Mouse (Mus musculus) liver, embryonic 14.5 days (tissue): ENCODE data around the gene Fbxl18. TPM values are rescaled to one million over a fixed set of nuclear protein-coding genes. Genes with fewer than 3 reads are reported as not detected.
A peak's percentile ranks its signal among the peaks of the same experiment; 100 is the strongest.

Experiments
- ATAC-seq: fragments of 200-750 bp; cut with Nextera tagmentation; 2 replicates; pipeline ENCODE4 v1.8.0; 2017; ENCODE audit warnings: moderate number of reproducible peaks, mild to moderate bottlenecking, moderate library complexity; ENCODE audit not compliant: insufficient read depth
- DNase-seq, 3 experiments: peaks; one replicate each; pipeline ENCODE4 v3.0.0-alpha.2; 2012 to 2013; ENCODE audit warnings: low read depth in 3 of 3, low spot score in 3 of 3
- H3K27ac ChIP-seq: fragments of 300-500 bp; sonication (generic); 2 replicates; pipeline ENCODE4 v1.5.1; 2014; ENCODE audit warnings: moderate library complexity, mild to moderate bottlenecking, control low read depth, inconsistent platforms
- H3K27me3 ChIP-seq: fragments of 300-500 bp; sonication (generic); 2 replicates; pipeline ENCODE4 v1.6.1; 2014; ENCODE audit warnings: mild to moderate bottlenecking, low read length, moderate library complexity; ENCODE audit not compliant: control insufficient read depth, insufficient read depth
- H3K36me3 ChIP-seq: fragments of 300-500 bp; sonication (generic); replicated peaks from 2 replicates; pipeline ENCODE4 v1.6.1; 2014; ENCODE audit warnings: low read depth; ENCODE audit not compliant: control insufficient read depth, insufficient read depth
- H3K4me1 ChIP-seq, 2 experiments: fragments of 200-500 bp in 1 of 2; fragments of 300-500 bp in 1 of 2; sonication (generic) in 1 of 2; replicated peaks; 2 replicates each; pipeline ENCODE4 v1.6.1; 2012 to 2014; ENCODE audit warnings: antibody characterized with exemption in 1 of 2, inconsistent platforms in 1 of 2, low read length in 1 of 2; ENCODE audit not compliant: control insufficient read depth in 2 of 2, insufficient read depth in 2 of 2
- H3K4me2 ChIP-seq: fragments of 300-500 bp; sonication (generic); 2 replicates; pipeline ENCODE4 v1.6.1; 2014; ENCODE audit warnings: low read depth, mild to moderate bottlenecking, control low read depth, moderate library complexity
- H3K4me3 ChIP-seq, 2 experiments: fragments of 200-500 bp in 1 of 2; fragments of 300-500 bp in 1 of 2; sonication (generic) in 1 of 2; 2 replicates each; pipeline ENCODE4 v1.5.1; 2012 to 2014; ENCODE audit warnings: low read depth in 2 of 2, low read length in 2 of 2, mild to moderate bottlenecking in 2 of 2, control low read depth in 1 of 2, inconsistent platforms in 1 of 2, moderate library complexity in 1 of 2; ENCODE audit not compliant: insufficient read depth in 1 of 2
- H3K9ac ChIP-seq: fragments of 300-500 bp; sonication (generic); replicated peaks from 2 replicates; pipeline ENCODE4 v1.6.1; 2014; ENCODE audit warnings: mild to moderate bottlenecking, control low read depth, moderate library complexity
- H3K9me3 ChIP-seq: fragments of 300-500 bp; sonication (generic); 2 replicates; pipeline ENCODE4 v1.6.1; 2016; ENCODE audit warnings: low read length, mixed read lengths; ENCODE audit not compliant: control insufficient read depth
- CTCF ChIP-seq: IDR thresholded peaks from 2 replicates; pipeline ENCODE4 v1.5.1; 2016; ENCODE audit warnings: antibody characterized with exemption, low read depth, control low read depth
- EP300 ChIP-seq: IDR thresholded peaks from 2 replicates; pipeline ENCODE4 v1.6.1; 2016; ENCODE audit warnings: antibody characterized with exemption, low read depth
- WGBS: fragments of 180-500 bp; shearing (Covaris S2); extraction: QIAGEN DNeasy Blood & Tissue Kit; methylation state at CpG from one replicate; pipeline ENCODE4 v1.1.7; 2014; ENCODE audit not compliant: insufficient replicate concordance; 5-methylcytosine and 5-hydroxymethylcytosine counted together
- polyA plus RNA-seq, 2 experiments: library from polyadenylated mRNA; depleted of rRNA in 1 of 2; stranded (reverse) in 1 of 2; unstranded in 1 of 2; fragments of >200 nt; fragmentation: Nextera tagmentation in 1 of 2; extraction: Ambion mirVana in 1 of 2; gene quantifications; 2 replicates each; pipeline versions ENCODE4 v1.2.1 to v1.2.3; 2012 to 2014

Gene Fbxl18
- polyA plus RNA-seq, 2 experiments, result 1.6 to 1.9 TPM

- no peaks in the 10 kb centered on the region for H3K27me3 ChIP-seq
Observed at GRCm38 (mm10) chr5:142869463-142869862, 25.8 kb downstream of the Fbxl18 start.

GRCm38 (mm10) chr5:142857763-142858229, 37.4 kb downstream of the Fbxl18 start:
- no peak overlapping the region for H3K27ac ChIP-seq
- H3K4me3 ChIP-seq, result no peak overlapping the region
- no peak overlapping the region for H3K9ac ChIP-seq
- no peak for TF ChIP-seq EP300
- DNase-seq (no peak), ATAC-seq (no peak; the same call in 1 of the 2 replicates)
- no peak overlapping the region for H3K4me2 ChIP-seq
- H3K36me3 ChIP-seq, result no peaks in the 10 kb centered on the region
- H3K4me1 ChIP-seq, result peaks cover 0 to 5% of the 10 kb centered on the region in 2 experiments; a peak in 1 of 4 replicates
- no peaks in the 10 kb centered on the region for H3K27me3 ChIP-seq
- H3K9me3 ChIP-seq, result no peaks in the 10 kb centered on the region
- 20% methylated on average over 16 of the region's 16 CpGs for WGBS

More at GRCm38 (mm10) chr5:142869463-142869862, 25.8 kb downstream of the Fbxl18 start:
- TF ChIP-seq CTCF (no peak), EP300 (no peak)
- Histone ChIP-seq H3K36me3 (no peaks in the 10 kb centered on the region), H3K9me3 (no peaks in the 10 kb centered on the region), H3K9ac (no peak overlapping the region), H3K4me2 (no peak overlapping the region), H3K4me3 (no peak overlapping the region), H3K4me1 (no peaks in the 10 kb centered on the region), H3K27ac (no peak overlapping the region)
- 77% methylated on average over 13 of the region's 13 CpGs for WGBS
- ATAC-seq (no peak), DNase-seq (no peak)

GRCm38 (mm10) chr5:142856408-142856807, 38.8 kb downstream of the Fbxl18 start:
- H3K4me2 ChIP-seq, result no peak overlapping the region
- no peak overlapping the region for H3K4me3 ChIP-seq
- 68% methylated on average over 4 of the region's 4 CpGs for whole genome bisulfite sequencing
- no peaks in the 10 kb centered on the region for H3K9me3 ChIP-seq
- no peak overlapping the region for H3K27ac ChIP-seq
- H3K36me3 ChIP-seq, result no peaks in the 10 kb centered on the region
- DNase-seq (no peak), ATAC-seq (no peak)
- peaks cover 0 to 5% of the 10 kb centered on the region in 2 experiments; a peak in 1 of 4 replicates for H3K4me1 ChIP-seq
- H3K27me3 ChIP-seq, result no peaks in the 10 kb centered on the region
- TF ChIP-seq CTCF, result peak; percentile 51
- TF ChIP-seq EP300, result no peak
- no peak overlapping the region for H3K9ac ChIP-seq

GRCm38 (mm10) chr5:142854877-142855276, 40.3 kb downstream of the Fbxl18 start:
- peak; percentile 28 to 29 (median 29) for DNase-seq
- WGBS, result 66% methylated on average over 10 of the region's 10 CpGs

GRCm38 (mm10) chr5:142853585-142853984, 41.6 kb downstream of the Fbxl18 start:
- Histone ChIP-seq H3K36me3 (no peaks in the 10 kb centered on the region), H3K27ac (no peak overlapping the region), H3K9me3 (no peaks in the 10 kb centered on the region), H3K4me3 (no peak overlapping the region), H3K4me1 (peaks cover 0 to 5% of the 10 kb centered on the region in 2 experiments; a peak in 1 of 4 replicates), H3K27me3 (no peaks in the 10 kb centered on the region), H3K4me2 (no peak overlapping the region), H3K9ac (no peak overlapping the region)
- no peak for DNase-seq
- TF ChIP-seq EP300 (no peak), CTCF (no peak)
- ATAC-seq, result peak; percentile 77
- 43% methylated on average over 6 of the region's 6 CpGs for WGBS

More at GRCm38 (mm10) chr5:142854877-142855276, 40.3 kb downstream of the Fbxl18 start:
- Histone ChIP-seq H3K27me3 (no peaks in the 10 kb centered on the region), H3K9ac (no peak overlapping the region), H3K4me2 (no peak overlapping the region), H3K4me3 (no peak overlapping the region), H3K9me3 (no peaks in the 10 kb centered on the region), H3K4me1 (peaks cover 0 to 5% of the 10 kb centered on the region in 2 experiments; a peak in 1 of 4 replicates), H3K36me3 (no peaks in the 10 kb centered on the region), H3K27ac (no peak overlapping the region)
- TF ChIP-seq EP300 (no peak), CTCF (peak; percentile 77)
- ATAC-seq, result no peak
